Mouse (Mus musculus): ENCODE measurements around the gene Mageh1.
"Not testable (repeated sequence)": the region's sequence is repeated elsewhere in the genome, so short reads cannot be mapped to it uniquely, and the experiment has no call there.

GRCm38 (mm10) chrX:153025255-153025654 lies 12.1 kb downstream of the Mageh1 start:
- not testable (repeated sequence) for TF ChIP-seq POLR2A (IDR thresholded peaks at IDR 0.05; ENCODE audit: low read depth, low read length); ZMIZ1 (IDR thresholded peaks at IDR 0.05; ENCODE audit: low read depth, low read length); CTCF (conservative IDR thresholded peaks at IDR 0.05 in 1 of 2, IDR thresholded peaks at IDR 0.05 in 1 of 2; ENCODE audit: low read depth in 2 of 2, low read length in 2 of 2); ZC3H11A (IDR thresholded peaks at IDR 0.05; ENCODE audit: low read depth, low read length); JUND (conservative IDR thresholded peaks at IDR 0.05; ENCODE audit: low read depth, low read length); POLR2AphosphoS2 (IDR thresholded peaks at IDR 0.05; ENCODE audit: low read depth, low read length); CHD1 (IDR thresholded peaks at IDR 0.05; ENCODE audit: low read depth, low read length); KAT2A (IDR thresholded peaks at IDR 0.05; ENCODE audit: insufficient replicate concordance, low read length); ETS1 (conservative IDR thresholded peaks at IDR 0.05; ENCODE audit: low read depth, low read length); MEF2A (IDR thresholded peaks at IDR 0.05; ENCODE audit: borderline replicate concordance, low read depth, low read length); RCOR1 (conservative IDR thresholded peaks at IDR 0.05; ENCODE audit: low read depth, low read length); SIN3A (IDR thresholded peaks at IDR 0.05; ENCODE audit: low read length); MXI1 (IDR thresholded peaks at IDR 0.05; ENCODE audit: low read depth, low read length)
